Mouse (Mus musculus) layer of hippocampus, adult 18-20 months (tissue): ENCODE measurements around the gene Sptan1. TPM values are rescaled to one million over a fixed set of nuclear protein-coding genes. Genes with fewer than 3 reads are reported as not detected.

Source experiments
- microRNA-seq, 2 experiments: library from miRNA; unstranded; fragments of <30 nt; microRNA quantifications; one replicate each; pipeline ENCODE4 v1.2.0; 2021
- total RNA-seq, 2 experiments: library from RNA; stranded (reverse); gene quantifications; 2 replicates each; pipeline ENCODE4 v1.2.3; 2021

Gene Sptan1
- total RNA-seq, 2 experiments from 2014 or later, result 815 TPM

Small RNA genes lying within 50 kb of the gene (microRNA-seq; reads per million reads assigned to microRNA genes)
- 0.25 to 2.3 reads per million in 2 experiments for gene Mir6997

Other genes starting within 250 kb of the Sptan1 start
- under 1 TPM; 0.30 to 0.61 TPM for gene Gm13420, start 213.9 kb upstream of the Sptan1 start, total RNA-seq
- gene Gm13547, start 206.2 kb upstream of the Sptan1 start, total RNA-seq, result not detected
- gene Coq4, start 178.1 kb upstream of the Sptan1 start, total RNA-seq, result 10 to 100 TPM; 22.4 to 25.2 TPM
- 10 to 100 TPM; 40.8 to 41.4 TPM for gene Trub2, start 177.1 kb upstream of the Sptan1 start, total RNA-seq
- 10 to 100 TPM; 66.1 to 66.4 TPM for gene Slc27a4, start 162.9 kb upstream of the Sptan1 start, total RNA-seq
- gene Urm1, start 145.5 kb upstream of the Sptan1 start, total RNA-seq, result 10 to 100 TPM; 44.5 to 50.7 TPM
- gene Cercam, start 96.4 kb upstream of the Sptan1 start, total RNA-seq, result 1 to 10 TPM; 7.5 to 9.0 TPM
- 10 to 100 TPM; 87.0 to 88.7 TPM for gene Odf2, start 76.3 kb upstream of the Sptan1 start, total RNA-seq
- 10 to 100 TPM; 43.2 to 44.4 TPM for gene Gle1, start 30.1 kb upstream of the Sptan1 start, total RNA-seq
- gene Wdr34, start 83.3 kb downstream of the Sptan1 start, total RNA-seq, result 10 to 100 TPM; 38.3 to 39.4 TPM
- gene Set, start 91.8 kb downstream of the Sptan1 start, total RNA-seq, result 100 to 1,000 TPM; 192 to 199 TPM
- gene Pkn3, start 112.1 kb downstream of the Sptan1 start, total RNA-seq, result 1 to 10 TPM; 2.1 to 3.8 TPM
- 10 to 100 TPM in 1 of 2 experiments, 1 to 10 TPM in 1; 7.9 to 10.5 TPM for gene Zdhhc12, start 128.1 kb downstream of the Sptan1 start, total RNA-seq
- 100 to 1,000 TPM; 187 to 193 TPM for gene Zer1, start 159.0 kb downstream of the Sptan1 start, total RNA-seq
- gene Tbc1d13, start 168.2 kb downstream of the Sptan1 start, total RNA-seq, result 10 to 100 TPM; 51.1 to 54.7 TPM
- 10 to 100 TPM; 20.7 to 24.9 TPM for gene Endog, start 205.9 kb downstream of the Sptan1 start, total RNA-seq
- 10 to 100 TPM; 34.2 to 34.6 TPM for gene Spout1, start 212.9 kb downstream of the Sptan1 start, total RNA-seq
- 10 to 100 TPM; 15.2 to 16.1 TPM for gene Kyat1, start 240.3 kb downstream of the Sptan1 start, total RNA-seq